Mouse (Mus musculus) macrophage (primary cell): ENCODE results near the gene Inpp4b. TPM values are rescaled to one million over a fixed set of nuclear protein-coding genes. Genes with fewer than 3 reads are reported as not detected.

Source experiments
- H3K27ac ChIP-seq: fragments of 350-480 bp; formaldehyde crosslinking; 2 replicates; pipeline ENCODE4 v1.9.0; 2021
- H3K36me3 ChIP-seq: fragments of 350-480 bp; formaldehyde crosslinking; 2 replicates; pipeline ENCODE4 v1.9.0; 2021; ENCODE audit errors: inconsistent target
- H3K4me3 ChIP-seq: fragments of 350-480 bp; formaldehyde crosslinking; 2 replicates; pipeline ENCODE4 v1.9.0; 2021; ENCODE audit errors: inconsistent target
- H3K79me2 ChIP-seq: fragments of 350-480 bp; formaldehyde crosslinking; 2 replicates; pipeline ENCODE4 v1.9.0; 2021; ENCODE audit errors: inconsistent target
- WGBS: methylation state at CpG from one replicate; pipeline ENCODE4 v1.1.7; 2026; ENCODE audit warnings: inconsistent platforms; ENCODE audit not compliant: missing documents; 5-methylcytosine and 5-hydroxymethylcytosine counted together
- polyA plus RNA-seq: library from polyadenylated mRNA; stranded (reverse); fragments of 250-400 nt; gene quantifications from 3 replicates; pipeline ENCODE4 v1.2.4, GENCODE M21; 2018; ENCODE audit warnings: inconsistent platforms
- total RNA-seq, 78 experiments: library from RNA; depleted of rRNA; stranded (reverse); fragments of 250-400 nt; gene quantifications; 1 replicate in 9 of 78; 2 replicates in 24 of 78; 3 replicates in 43 of 78; 4 replicates in 2 of 78; pipeline ENCODE4 v1.2.4; 2018; ENCODE audit warnings: inconsistent platforms in 56 of 78

Inpp4b gene
- 10 to 100 TPM in 10 of 26 experiments, 1 to 10 TPM in 15, under 1 TPM in 1; 0.63 to 22.2 (median 9.0) TPM for total RNA-seq (2018; cell fraction: chromatin; rRNA removed)
- 1 to 10 TPM in 16 of 26 experiments, under 1 TPM in 10; 0.65 to 3.5 (median 1.2) TPM for total RNA-seq (2018; cell fraction: cytosol; rRNA removed)
- total RNA-seq (2018; cell fraction: nucleus; rRNA removed) = 10 to 100 TPM in 6 of 26 experiments, 1 to 10 TPM in 20; 1.9 to 53.4 (median 5.6) TPM
- polyA plus RNA-seq = 0.29 to 4.8 TPM (median 0.82 TPM) in 3 replicates

GRCm38 (mm10) chr8:81342236-81342998 lies at the start of gene Inpp4b:
Gene Inpp4b (plus strand): TSS chr8:81342556.
- Histone ChIP-seq H3K27ac (peak within 1 kb of the TSS; percentile 17; the same call in 1 of the 2 replicates), H3K4me3 (peak within 1 kb of the TSS; percentile 29), H3K36me3 (no peaks in the 10 kb centered on the region), H3K79me2 (no peaks in the 10 kb centered on the region)
- 2% methylated on average over 46 of the region's 46 CpGs for WGBS

GRCm38 (mm10) chr8:81335250-81335649 lies 7.1 kb upstream of the Inpp4b start:
- Histone ChIP-seq H3K27ac (no peak overlapping the region), H3K4me3 (no peak overlapping the region), H3K36me3 (no peaks in the 10 kb centered on the region), H3K79me2 (no peaks in the 10 kb centered on the region)
- 28% methylated on average over 2 of the region's 2 CpGs for WGBS

DNA sequence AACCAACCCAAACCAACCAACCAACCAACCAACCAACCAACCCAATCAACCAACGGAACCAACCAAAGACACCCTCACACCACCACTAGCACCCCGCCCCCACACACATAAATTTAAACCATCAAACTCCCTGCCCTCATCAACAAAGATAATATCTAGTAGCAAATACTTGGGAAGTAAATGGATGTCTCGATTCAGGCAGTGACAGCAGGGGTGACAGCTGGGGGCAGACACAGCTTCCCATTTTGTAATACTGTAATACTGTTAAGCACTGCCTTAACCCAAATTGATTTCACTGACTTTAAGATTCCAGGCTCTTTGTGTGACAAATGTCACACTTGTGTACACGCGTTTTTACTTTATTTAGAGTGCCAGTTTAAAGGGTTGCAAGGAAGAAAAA lies 1.2 kb upstream of the Inpp4b start:
- H3K36me3 ChIP-seq = no peaks in the 10 kb centered on the region
- no peaks in the 10 kb centered on the region for H3K79me2 ChIP-seq
- no peak overlapping the region for H3K27ac ChIP-seq
- H3K4me3 ChIP-seq = no peak overlapping the region
- WGBS = 31% methylated on average over 5 of the region's 5 CpGs

- Histone ChIP-seq H3K79me2 (no peaks in the 10 kb centered on the region), H3K4me3 (peak overlapping the region; percentile 29), H3K36me3 (no peaks in the 10 kb centered on the region), H3K27ac (peak overlapping the region; percentile 17; the same call in 1 of the 2 replicates)
- WGBS = under 1% methylated on average over 18 of the region's 23 CpGs
Observed at GRCm38 (mm10) chr8:81341591-81342235, 643 bp upstream of the Inpp4b start.

- 72% methylated on average over 3 of the region's 3 CpGs for WGBS
- Histone ChIP-seq H3K27ac (no peak overlapping the region), H3K36me3 (no peaks in the 10 kb centered on the region), H3K4me3 (peak overlapping the region; percentile 29; the same call in 1 of the 2 replicates), H3K79me2 (no peaks in the 10 kb centered on the region)
Observed at GRCm38 (mm10) chr8:81342999-81343302, 595 bp downstream of the Inpp4b start.

GRCm38 (mm10) chr8:81345170-81345697 lies 2.9 kb downstream of the Inpp4b start:
- WGBS = 63% methylated on average over 2 of the region's 2 CpGs
- Histone ChIP-seq H3K79me2 (no peaks in the 10 kb centered on the region), H3K4me3 (no peak overlapping the region), H3K27ac (no peak overlapping the region), H3K36me3 (no peaks in the 10 kb centered on the region)

DNA sequence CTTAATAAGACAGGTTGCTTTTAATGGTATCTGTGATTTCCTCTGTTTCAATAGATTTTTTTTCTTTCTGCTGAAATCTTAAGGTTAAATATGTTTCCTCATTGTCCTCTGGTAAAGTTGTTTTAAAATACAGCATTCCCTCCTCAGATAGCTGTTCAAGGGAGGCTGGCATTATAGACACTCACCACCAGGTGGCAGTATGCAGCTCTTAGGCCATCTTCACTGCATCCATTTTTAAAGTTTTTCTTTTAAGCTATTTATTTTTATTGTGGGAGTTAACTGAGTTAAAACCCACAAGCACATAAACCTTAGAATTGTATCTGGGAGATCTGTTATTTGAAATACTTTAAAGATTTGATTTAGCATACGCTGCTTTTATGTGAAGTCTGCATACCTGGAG lies 7.1 kb downstream of the Inpp4b start:
- H3K36me3 ChIP-seq = no peaks in the 10 kb centered on the region
- H3K27ac ChIP-seq = no peak overlapping the region
- WGBS = 100% methylated on average over 1 of the region's 1 CpGs
- no peak overlapping the region for H3K4me3 ChIP-seq
- H3K79me2 ChIP-seq = no peaks in the 10 kb centered on the region

GRCm38 (mm10) chr8:81353460-81353859 lies 11.1 kb downstream of the Inpp4b start:
- 70% methylated on average over 5 of the region's 5 CpGs for WGBS
- no peak overlapping the region for H3K27ac ChIP-seq
- no peak overlapping the region for H3K4me3 ChIP-seq
- no peaks in the 10 kb centered on the region for H3K36me3 ChIP-seq
- H3K79me2 ChIP-seq = no peaks in the 10 kb centered on the region

DNA sequence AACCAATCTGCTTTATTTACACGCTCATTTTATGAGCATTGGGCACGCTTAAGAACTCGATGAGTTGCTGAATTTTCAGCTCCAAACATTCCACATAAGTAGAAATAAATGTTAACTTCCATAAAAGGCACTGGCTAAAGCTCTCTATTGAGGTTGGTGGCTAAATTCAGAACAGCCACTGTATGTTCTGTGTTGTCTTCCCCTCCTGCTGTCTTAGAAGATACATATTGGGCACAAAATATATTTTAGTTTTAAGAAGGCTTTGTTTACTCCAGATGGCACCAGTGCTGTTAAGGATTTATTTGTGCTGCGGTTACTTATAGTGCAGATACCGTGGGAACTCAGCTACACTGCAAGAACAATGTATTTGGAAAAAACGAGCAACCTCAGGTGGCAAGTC lies 15.8 kb downstream of the Inpp4b start:
- H3K79me2 ChIP-seq = no peaks in the 10 kb centered on the region
- WGBS = 90% methylated on average over 6 of the region's 6 CpGs
- no peak overlapping the region for H3K27ac ChIP-seq
- H3K4me3 ChIP-seq = no peak overlapping the region
- no peaks in the 10 kb centered on the region for H3K36me3 ChIP-seq

- Histone ChIP-seq H3K4me3 (no peak overlapping the region), H3K79me2 (no peaks in the 10 kb centered on the region), H3K36me3 (no peaks in the 10 kb centered on the region), H3K27ac (no peak overlapping the region)
- WGBS = 92% methylated on average over 2 of the region's 2 CpGs
Observed at GRCm38 (mm10) chr8:81360518-81360917, 18.2 kb downstream of the Inpp4b start.

DNA sequence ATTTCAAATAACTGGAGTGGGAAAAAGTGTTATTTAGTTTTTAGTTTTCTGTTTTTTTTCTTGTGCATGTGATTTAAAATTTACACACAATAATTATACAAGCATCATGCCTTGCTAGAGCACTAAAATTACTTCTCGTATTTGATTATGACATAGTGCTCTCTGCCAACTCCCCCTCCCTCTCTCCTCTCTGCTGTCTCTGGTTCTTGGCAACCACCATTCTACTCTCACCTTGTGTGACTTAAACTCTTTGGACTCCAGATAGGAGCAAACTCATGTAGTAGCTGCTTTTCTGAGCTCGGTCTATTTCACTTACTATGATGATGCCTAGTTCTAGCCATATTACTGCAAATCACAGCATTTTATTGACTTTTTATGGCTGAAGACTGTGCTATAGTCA lies 18.8 kb downstream of the Inpp4b start:
- H3K79me2 ChIP-seq = no peaks in the 10 kb centered on the region
- no peak overlapping the region for H3K4me3 ChIP-seq
- H3K36me3 ChIP-seq = no peaks in the 10 kb centered on the region
- 89% methylated on average over 2 of the region's 2 CpGs for WGBS
- H3K27ac ChIP-seq = no peak overlapping the region

DNA sequence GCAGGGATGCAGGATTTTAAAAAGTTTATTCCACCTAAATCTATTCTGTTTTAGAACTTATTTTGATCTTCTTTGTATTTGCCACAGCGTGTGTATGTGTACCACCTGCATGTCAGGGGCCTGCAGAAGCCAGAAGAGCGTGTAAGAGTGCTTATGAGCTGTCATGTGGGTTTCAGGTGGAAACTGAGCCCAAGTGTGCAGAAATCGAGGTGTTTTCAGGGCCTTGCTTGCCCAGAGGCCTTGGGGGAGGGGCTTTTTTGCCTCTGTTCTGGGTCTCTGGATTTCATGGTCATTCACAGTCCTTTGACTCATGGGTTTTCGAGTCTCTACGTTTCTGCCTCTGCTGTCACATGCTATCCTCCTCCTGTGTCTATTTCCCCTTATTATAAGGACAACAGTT lies 28.3 kb downstream of the Inpp4b start:
- Histone ChIP-seq H3K79me2 (no peaks in the 10 kb centered on the region), H3K27ac (no peak overlapping the region), H3K4me3 (no peak overlapping the region), H3K36me3 (no peaks in the 10 kb centered on the region)
- 89% methylated on average over 5 of the region's 5 CpGs for WGBS

GRCm38 (mm10) chr8:81371844-81372243 lies 29.5 kb downstream of the Inpp4b start:
- H3K36me3 ChIP-seq = no peaks in the 10 kb centered on the region
- 98% methylated on average over 4 of the region's 4 CpGs for WGBS
- no peak overlapping the region for H3K27ac ChIP-seq

DNA sequence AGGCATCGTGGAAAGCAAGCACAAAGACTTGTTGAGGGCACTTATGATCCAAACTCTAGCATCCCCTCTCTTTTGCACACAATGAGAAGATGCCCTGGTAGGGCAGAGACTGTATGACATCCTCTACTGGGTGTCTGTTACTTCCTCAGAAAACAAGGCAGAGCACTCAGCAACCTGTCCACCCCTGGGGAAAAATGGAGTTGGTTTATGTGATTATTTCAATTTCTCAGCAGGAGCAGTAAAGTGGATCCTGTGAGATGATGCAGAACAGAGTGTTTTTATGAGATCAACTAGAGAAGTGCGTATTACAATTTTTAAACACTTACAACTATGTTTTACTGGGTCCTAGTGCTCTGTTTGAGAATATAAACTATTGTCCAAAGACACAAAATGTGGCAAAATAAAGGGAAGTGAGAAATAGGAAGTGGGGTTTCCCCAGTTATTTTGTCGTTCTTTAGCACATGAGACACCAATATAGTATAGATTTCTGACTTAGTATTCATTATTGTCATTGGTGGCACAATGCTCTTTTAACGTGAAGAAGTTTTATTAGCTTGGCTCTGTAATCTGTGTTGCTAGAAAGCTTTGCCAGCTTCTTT lies 32.6 kb downstream of the Inpp4b start:
- H3K36me3 ChIP-seq = no peaks in the 10 kb centered on the region
- 40% methylated on average over 4 of the region's 4 CpGs for WGBS
- no peak overlapping the region for H3K4me3 ChIP-seq
- H3K79me2 ChIP-seq = no peaks in the 10 kb centered on the region
- H3K27ac ChIP-seq = peak overlapping the region; percentile 15; the same call in 1 of the 2 replicates

More at GRCm38 (mm10) chr8:81371844-81372243, 29.5 kb downstream of the Inpp4b start:
- Histone ChIP-seq H3K4me3 (no peak overlapping the region), H3K79me2 (no peaks in the 10 kb centered on the region)
